Mouse (Mus musculus): Measurements from ENCODE around the gene Mpp4. TPM values are rescaled to one million over a fixed set of nuclear protein-coding genes. Genes with fewer than 3 reads are reported as not detected.

The Mpp4 gene
- total RNA-seq (2021), result not detected
- long read RNA-seq, experiment 1, result 0 reads
- long read RNA-seq, experiment 2, result 0 reads

DNA sequence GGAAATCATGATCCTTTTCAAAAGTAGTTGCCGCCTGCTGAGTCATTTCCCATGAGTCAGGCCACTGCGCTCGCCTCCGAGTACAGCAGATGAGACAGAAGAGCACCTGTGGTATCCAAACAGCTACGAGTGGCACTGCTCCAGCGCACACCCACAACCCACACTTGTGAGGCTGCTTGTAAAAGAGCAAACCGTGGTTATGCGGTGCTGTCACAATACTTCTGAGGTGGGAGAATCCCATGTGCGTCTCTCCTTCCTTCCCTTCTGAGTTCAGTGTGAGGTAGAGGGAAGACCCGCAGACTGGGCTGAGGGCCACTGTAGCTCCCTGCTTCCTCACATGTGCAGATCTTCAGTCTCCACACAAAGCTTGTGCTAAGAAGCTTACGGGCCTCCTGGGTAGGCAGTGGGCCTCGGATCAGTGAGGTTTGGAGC lies at the start of gene Mpp4:
Gene Mpp4 (minus strand): TSS at position 360 of the 432 bp plus-strand sequence.
- DNase-seq, result peak; percentile 9
- intact Hi-C loops (cut with DNase I; ENCODE audit: low total_unique reads), result no loop called here

DNA sequence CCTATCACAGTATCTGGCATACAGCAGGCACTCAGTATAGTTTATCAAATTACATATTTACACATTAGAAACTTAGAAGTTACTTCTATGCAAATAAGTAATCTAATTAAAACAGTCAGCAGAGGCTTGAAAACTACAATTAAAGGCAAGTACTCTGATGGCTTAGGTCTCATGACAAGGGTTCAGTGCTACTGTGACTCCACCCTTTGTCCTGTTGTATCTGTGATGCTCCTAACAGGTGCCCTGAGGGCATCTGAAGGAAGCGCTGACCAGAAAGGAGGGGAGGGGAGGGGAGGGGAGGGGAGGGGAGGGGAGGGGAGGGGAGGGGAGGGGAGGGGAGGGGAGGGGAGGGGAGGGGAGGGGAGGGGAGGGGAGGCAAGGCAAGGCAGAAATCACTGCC lies 49.8 kb upstream of the Mpp4 start:
- no peak for DNase-seq

DNA sequence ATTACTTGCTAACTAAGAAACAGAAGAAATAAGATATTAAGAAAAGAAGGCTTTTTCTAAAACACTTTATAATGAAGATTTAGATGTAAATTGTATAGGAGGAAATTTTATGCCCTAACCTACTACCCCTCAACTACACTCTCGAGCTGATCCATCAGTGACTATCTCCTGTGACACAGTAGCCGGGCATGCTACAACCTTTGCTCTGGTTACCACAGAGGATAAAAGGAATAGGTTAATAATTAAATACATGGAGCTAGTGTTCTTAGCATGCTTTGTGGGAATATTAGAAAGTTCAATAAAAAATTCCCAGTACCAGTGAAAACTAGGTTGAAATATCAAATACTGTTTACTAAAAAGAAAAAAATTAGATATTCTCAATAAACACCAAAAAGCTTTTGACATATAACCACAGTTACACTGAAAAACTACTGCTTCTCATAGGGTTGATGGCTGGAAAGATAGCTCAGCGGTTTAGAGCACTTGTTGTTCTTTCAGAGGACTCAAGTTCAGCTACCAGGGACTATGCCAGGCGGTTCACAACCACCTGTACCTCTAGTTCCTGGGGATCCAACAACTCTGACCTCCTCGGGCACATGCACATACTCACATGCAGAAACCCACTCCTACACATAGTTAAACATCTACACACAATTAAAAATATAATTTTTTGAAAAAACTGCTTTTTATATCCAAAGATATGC lies 49.0 kb upstream of the Mpp4 start:
- intact Hi-C loops (cut with DNase I; ENCODE audit: low total_unique reads), result no loop called here
- DNase-seq, result no peak

More for the DNA sequence above, 49.8 kb upstream of the Mpp4 start:
- intact Hi-C loops (cut with DNase I; ENCODE audit: low total_unique reads), result no loop called here

DNA sequence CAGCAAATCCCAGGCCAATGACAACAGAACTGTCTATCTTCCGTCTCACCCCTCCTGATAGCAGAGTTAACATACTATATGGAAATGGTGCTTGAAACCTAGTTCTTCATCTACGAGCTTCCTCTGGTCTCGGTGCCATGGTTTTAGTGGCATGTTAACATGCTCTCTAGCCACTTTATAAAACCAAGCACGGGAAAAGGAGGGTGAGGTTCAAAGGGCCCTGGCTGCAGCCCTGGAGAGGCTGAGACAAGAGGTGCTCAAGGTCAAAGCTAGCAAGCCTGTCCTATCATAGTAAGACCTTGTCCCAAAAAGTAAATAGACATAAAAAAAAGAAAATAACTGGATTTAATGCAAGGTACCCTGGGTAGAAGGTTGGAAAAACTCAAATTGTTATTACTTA lies 48.5 kb upstream of the Mpp4 start:
- DNase-seq, result no peak
- intact Hi-C loops (cut with DNase I; ENCODE audit: low total_unique reads), result no loop called here

DNA sequence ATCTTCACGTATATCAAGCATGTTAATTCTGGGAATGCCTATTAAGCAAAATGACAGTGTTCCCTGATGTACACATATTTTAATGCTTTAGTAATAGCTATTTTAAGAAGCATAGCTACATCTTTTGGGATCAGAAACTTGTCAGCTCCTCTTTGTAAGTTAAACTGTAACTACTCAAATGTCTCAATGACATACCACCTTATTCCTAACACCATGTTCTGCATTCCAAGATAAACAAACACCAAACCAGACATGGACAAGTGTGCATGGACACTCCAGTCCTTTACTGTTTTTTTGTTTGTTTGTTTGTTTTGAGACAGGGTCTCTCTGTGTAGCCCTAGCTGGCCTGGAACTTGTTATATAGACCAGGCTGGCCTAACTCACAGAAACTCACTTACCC lies 45.1 kb upstream of the Mpp4 start:
- no peak for DNase-seq
- intact Hi-C loops (cut with DNase I; ENCODE audit: low total_unique reads), result no loop called here

DNA sequence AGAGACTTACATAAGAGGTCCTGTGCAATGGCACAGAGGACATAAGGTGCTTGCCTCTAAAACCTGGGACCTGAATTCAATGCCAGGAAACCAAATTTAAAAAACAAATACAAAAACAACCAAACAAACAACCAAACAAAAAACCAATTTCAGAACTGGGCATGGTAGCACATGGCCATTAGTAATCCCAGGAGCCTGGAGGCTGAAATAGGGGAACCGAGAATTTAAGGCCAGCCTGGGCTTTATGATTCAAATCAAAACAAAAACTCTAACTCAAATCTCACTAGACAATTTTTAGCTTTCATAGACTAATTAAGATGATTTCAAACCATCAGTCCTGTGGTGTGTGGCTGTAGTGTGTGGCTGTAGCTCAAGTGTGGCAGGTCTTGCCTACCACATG lies 41.3 kb upstream of the Mpp4 start:
- DNase-seq, result no peak
- intact Hi-C loops (cut with DNase I; ENCODE audit: low total_unique reads), result no loop called here

DNA sequence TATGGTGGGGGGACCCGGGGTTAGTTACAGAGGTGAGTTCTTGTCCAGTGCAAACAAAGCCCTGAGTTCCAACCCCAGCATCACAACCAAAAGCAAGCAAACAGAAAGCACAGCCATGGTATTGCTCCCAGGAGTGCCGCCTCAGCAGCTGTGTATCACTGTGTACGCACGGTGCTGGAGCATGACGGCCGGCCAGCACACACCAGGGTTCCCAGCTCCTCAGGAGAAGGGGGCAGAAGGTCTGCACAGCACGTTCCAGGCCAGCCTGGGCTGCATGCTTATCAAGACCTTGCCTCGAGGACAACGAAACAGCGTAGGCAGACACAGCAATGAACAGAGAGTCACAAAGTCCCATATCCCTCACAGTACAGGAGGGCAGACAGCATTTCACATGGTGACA lies 39.2 kb upstream of the Mpp4 start:
- intact Hi-C loops (cut with DNase I; ENCODE audit: low total_unique reads), result no loop called here
- no peak for DNase-seq

DNA sequence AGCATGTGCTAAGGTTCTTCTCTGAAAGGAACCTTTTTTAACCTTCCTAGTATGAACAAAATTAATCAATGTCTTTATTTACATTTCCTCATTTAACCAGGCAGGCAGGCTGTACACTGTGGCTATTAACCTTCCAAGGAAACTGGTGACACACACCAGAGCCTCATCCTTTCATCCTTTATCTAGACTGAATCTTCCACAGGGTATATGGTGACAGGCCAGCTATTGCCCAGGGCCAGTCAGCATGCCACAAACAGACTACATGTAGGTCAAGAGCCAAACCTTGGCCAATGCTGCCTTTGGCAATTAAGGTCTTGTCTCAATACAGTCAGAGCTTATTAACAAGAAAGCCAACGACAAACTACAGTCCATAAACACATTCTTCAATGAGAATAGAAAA lies 38.4 kb upstream of the Mpp4 start:
- intact Hi-C loops (cut with DNase I; ENCODE audit: low total_unique reads), result no loop called here

DNA sequence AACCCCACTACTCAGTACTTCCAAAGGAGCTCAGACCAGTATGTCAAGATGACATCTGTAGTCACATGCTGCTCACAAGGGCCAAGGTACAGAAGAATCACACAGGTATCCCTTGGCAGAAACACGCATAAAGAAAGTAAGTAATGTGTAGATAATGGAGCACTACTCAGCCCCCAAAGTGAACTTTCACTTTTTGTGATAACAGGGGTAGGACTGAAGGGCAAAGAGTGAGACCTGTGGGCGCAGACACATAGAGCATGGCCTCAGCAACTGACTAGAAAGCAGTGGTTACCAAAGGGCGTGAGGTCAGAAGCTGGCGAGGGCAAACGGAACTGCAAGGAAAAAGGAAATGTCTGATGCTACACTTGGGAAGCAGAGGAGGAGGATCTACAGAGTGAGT lies 37.8 kb upstream of the Mpp4 start:
- no peak for DNase-seq

More for the DNA sequence above, 38.4 kb upstream of the Mpp4 start:
- no peak for DNase-seq

DNA sequence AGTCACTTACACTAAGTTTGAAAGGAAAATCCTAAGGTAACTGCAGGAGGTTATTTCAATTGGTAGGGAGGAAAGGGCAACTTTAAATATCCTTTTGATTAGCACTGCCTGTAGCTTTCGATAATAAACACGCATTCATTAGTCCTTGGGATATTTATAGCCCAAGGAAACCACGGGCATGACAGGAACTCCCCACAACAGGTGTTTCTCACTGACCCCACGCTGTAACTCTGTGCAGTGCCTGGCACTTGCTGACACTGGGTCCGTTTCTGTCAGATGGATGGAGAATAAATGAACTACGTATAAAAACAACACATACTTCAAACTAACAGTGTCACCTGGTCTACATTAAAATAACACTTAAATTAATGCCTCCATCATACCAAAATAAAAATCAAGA lies 31.8 kb upstream of the Mpp4 start:
- DNase-seq, result no peak
- intact Hi-C loops (cut with DNase I; ENCODE audit: low total_unique reads), result no loop called here

More for the DNA sequence above, 37.8 kb upstream of the Mpp4 start:
- intact Hi-C loops (cut with DNase I; ENCODE audit: low total_unique reads), result no loop called here

DNA sequence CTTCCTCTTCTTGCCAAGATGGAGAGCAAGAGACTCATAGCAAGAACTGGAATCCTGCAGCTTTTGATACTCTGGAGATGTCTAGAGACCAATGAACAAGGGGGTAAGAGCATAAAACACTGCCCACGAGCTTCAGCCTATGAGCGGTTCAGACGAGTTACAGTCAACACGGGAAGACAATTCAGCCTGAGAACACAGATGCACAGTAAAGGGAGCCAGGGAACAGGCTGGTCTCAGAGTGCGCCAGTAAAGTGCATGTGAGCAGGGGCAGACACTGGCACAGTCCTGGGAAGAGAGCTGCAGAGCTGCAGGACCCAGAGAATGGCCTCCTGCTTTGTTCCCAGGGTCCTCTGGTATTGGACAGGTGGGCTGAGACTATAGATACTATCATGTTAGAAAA lies 24.6 kb upstream of the Mpp4 start:
- no peak for DNase-seq
- intact Hi-C loops (cut with DNase I; ENCODE audit: low total_unique reads), result no loop called here

DNA sequence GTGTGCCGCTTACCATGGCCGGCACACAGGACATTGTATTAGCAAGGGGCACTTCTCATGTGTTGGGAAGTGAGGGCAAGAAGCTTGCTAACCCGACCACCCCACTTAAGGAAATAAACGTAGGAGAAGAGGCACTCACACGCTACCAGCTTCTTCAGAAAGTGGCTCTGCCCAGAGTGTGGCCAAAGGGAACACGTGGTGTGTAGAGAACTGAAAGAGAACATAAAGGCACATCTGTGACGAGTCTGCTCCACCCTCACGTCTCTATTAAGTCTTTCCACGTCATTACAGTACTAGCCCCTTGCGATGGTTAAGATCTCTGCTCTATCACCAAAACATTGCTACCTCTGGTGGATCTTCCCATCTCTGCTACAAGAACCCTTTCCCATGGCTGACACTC lies 23.1 kb upstream of the Mpp4 start:
- intact Hi-C loops (cut with DNase I; ENCODE audit: low total_unique reads), result no loop called here
- DNase-seq, result no peak

DNA sequence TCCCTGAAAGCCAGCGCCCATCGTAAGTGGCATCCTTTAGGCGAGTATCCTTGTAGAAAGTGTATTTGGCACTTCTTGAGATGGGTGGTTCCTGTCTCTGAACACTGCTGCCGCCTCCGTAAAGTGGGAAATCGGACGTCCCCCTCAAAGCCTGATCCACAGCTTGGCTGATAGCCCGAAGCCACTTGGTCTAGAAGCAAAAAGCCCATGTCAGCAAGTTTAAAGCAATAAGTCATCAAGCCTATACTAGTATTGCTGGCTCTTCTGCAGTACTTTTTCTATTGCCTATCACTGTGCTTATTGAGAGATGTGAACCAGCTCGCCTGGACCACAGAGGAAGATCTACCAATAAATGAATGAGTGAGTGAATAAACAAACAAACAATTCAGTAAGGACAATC lies 22.2 kb upstream of the Mpp4 start:
- DNase-seq, result no peak
- intact Hi-C loops (cut with DNase I; ENCODE audit: low total_unique reads), result no loop called here

DNA sequence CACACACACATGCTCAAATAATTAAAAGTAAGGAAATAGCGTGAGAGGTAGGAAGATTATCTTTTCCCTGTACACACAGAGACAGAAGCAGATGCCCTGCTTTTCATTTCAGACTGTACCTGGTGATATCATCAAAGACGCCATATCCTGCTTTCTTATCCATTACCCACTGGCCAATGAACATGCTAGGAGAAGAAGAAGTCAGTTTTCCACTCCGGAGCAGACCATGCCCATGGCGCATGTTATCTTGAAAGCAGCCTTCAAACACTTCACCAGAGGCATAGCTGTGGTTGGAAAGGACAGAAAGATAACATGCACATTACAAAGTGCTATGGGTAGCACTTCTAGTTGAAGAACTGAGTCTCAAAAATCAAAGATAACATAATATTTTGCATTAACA lies 19.9 kb upstream of the Mpp4 start:
- DNase-seq, result no peak
- intact Hi-C loops (cut with DNase I; ENCODE audit: low total_unique reads), result no loop called here

DNA sequence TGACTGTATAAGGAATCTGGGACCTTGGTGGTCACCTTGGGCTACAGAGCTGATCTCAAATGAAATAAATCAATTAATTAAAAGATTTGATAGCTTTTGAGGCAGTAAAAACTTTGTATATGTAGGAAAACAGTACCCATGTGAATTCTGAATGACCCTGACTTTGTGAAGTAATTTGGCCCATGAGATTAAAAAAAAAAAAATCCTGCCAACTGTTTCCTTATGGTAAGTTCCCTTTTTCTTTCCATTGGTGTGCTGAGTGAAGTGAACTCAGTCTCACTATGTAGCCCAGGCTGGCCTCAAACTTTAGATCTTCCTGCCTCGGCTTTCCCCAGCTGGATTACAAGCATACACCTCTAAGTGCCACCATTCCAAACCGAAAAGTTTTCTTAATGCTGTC lies 19.2 kb upstream of the Mpp4 start:
- intact Hi-C loops (cut with DNase I; ENCODE audit: low total_unique reads), result no loop called here
- no peak for DNase-seq

DNA sequence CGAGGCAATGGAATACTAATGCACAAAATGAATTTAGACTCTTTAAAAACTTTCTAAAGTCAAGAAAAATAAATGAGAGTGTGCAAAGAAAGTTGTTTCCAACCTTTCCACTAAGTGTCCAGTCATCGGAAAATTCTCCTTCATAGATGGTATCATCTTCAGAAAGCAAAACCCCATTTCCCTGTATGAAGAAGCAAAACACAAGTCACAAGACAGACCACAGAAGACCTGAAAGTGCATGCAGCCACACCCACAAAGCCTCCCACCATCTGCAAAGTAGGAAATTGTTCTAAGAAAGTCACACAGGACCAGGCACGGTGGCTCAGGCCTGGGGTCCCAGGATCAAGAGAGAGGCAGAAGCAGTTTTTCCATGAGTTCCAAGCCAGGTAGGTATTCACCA lies 16.8 kb upstream of the Mpp4 start:
- no peak for DNase-seq
- intact Hi-C loops (cut with DNase I; ENCODE audit: low total_unique reads), result no loop called here

DNA sequence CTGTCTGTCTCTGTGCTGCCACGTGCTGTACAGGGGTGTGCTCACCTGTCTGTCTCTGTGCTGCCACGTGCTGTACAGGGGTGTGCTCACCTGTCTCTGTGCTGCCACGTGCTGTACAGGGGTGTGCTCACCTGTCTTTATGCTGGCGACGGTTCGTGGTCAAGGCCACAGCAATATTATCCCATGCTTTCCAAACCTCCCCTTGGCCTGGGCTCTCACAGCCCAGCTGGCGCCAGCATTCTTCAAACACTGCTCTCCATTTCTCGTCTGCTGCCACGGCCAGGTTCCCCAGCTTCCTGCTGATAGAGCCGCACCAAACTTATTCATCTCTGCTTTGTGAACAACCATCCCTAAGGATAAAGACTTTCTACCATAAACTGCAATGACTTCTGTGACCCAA lies 15.2 kb upstream of the Mpp4 start:
- DNase-seq, result no peak
- intact Hi-C loops (cut with DNase I; ENCODE audit: low total_unique reads), result no loop called here

DNA sequence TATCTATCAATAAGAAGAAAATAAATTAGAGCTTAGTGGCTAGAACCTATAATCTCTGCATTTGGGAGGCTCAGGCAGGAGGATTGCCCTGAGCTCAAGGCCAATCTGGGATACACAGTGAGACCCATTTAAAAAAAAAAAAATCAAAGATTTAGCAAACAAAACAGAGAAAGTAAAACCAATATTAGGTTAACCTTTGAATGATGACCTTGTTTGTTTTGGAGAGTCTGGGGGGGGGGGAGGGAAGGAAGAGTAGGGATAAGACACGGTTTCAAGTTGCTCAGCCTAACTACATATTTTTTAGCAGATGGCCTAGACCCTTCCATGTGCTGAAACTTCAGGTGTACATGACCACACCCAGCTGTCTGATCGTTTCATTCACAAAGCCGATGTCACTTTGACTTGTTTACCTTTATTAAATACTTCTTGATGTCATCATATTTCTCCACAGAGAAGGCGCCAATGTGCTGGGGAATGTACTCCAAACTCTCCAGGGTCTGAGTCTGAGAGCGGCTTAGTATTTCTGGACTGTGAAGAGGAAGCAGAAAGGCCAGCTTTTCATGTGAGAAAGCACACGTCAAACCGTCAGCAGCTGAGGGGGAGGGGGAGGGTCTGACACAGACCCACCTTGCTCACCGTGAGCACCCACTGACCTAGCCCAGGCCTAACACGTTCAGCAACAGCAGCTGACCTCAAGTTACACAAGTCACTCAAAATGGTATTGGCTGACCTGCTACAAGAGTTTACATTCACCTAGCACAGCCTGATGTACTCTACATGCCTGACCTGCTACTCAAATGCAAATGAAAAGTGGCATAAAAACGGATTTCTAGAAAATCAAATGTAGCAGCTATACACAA lies 11.6 kb upstream of the Mpp4 start:
- no peak for DNase-seq

DNA sequence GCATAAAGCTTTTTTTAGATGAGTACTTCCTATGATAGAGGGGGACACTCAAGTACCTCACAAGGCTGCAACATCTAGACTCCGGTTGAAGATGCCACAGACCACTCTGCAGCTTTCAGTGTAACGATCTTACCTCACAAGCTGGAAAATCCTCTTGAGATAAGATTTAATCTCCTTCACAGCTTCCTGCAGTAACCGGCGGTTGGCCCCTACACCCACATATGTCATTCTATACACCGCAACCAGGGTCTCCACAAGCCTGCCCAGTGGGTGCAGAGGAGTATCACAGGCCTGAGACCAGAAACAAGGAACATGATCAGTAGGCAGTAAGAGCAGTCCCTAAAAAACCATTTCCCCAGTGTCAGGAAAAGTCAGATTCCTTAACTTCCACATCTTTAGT lies 9.8 kb upstream of the Mpp4 start:
- DNase-seq, result no peak
- intact Hi-C loops (cut with DNase I; ENCODE audit: low total_unique reads), result no loop called here

More for the DNA sequence above, 11.6 kb upstream of the Mpp4 start:
- intact Hi-C loops (cut with DNase I; ENCODE audit: low total_unique reads), result no loop called here

DNA sequence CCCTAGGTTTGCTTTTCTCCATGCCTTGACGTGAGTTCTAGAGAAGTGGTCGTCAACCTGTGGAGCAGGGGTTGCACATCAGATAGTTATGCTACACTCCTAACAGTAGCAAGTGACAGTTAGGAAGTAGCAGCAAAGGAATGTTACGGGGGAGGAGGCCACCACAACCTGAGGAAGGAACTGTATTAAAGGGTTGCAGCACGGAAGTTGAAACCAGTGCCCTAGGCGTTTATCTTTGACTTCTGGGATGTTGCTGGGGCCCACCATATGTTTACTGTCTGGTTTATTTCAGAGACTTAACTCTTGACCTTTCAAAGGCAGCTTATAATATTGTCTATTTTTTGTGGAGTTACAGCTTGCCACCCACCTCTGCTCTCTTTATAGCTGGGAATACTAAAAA lies 8.7 kb upstream of the Mpp4 start:
- no peak for DNase-seq
- intact Hi-C loops (cut with DNase I; ENCODE audit: low total_unique reads), result no loop called here

DNA sequence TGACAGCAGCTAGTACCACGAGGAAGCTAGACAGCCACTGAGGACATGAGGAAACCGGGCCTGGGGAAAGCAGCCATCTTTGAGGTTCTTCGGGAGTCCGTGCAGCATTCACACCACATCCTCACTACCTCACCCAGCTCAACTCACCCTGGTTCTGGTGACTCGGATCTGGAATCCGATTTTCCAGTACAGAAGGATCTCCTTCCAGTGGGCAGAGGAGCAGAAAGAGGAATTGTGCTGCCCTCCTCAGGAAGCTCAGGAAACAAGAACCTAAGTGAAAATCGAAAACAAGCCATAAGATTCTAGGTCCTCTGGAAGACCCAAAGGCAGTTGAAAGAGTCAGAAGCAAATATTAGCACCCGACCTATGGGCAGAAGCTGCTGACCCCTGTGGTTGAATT lies 7.1 kb upstream of the Mpp4 start:
- intact Hi-C loops (cut with DNase I; ENCODE audit: low total_unique reads), result no loop called here
- no peak for DNase-seq
